ENCODE assay signal across 8 mouse cellular contexts in genomic region chr4:95483571-95483970, GRCm38 (mm10).
DNase-seq lines count a peak whose midpoint lies in the region; ATAC-seq and TF ChIP-seq lines count a peak whose summit lies in the region.

No protein-coding gene starts in this region.

- no peaks in the 10 kb centered on the region for H3K9me3 ChIP-seq in lung, postnatal 0 days (ENCODE audit: low read length)
- no peaks in the 10 kb centered on the region for H3K9me3 ChIP-seq in forebrain, embryonic 10.5 days
- H3K9me3 ChIP-seq in forebrain, embryonic 11.5 days (ENCODE audit: control insufficient read depth, low read length), result no peaks in the 10 kb centered on the region

- no peak overlapping the region for H3K4me3 ChIP-seq in lung, postnatal 0 days (ENCODE audit: low read depth, low read length)
- no peak overlapping the region for H3K4me3 ChIP-seq in forebrain, embryonic 10.5 days
- no peak overlapping the region for H3K4me3 ChIP-seq in forebrain, embryonic 11.5 days (ENCODE audit: low read depth, low read length)

- no peak overlapping the region for H3K9ac ChIP-seq in lung, postnatal 0 days (replicated peaks; ENCODE audit: low read depth)
- H3K9ac ChIP-seq in forebrain, embryonic 11.5 days (ENCODE audit: low read length), result no peak overlapping the region

- peak; percentile 96 for ATAC-seq in lung, postnatal 0 days
- no peak for ATAC-seq in forebrain, embryonic 11.5 days (replicated peaks; ENCODE audit: low FRiP score)

- no peaks in the 10 kb centered on the region for H3K36me3 ChIP-seq in lung, postnatal 0 days (ENCODE audit: insufficient read depth, low read length)
- H3K36me3 ChIP-seq in forebrain, embryonic 10.5 days (replicated peaks), result no peaks in the 10 kb centered on the region
- H3K36me3 ChIP-seq in forebrain, embryonic 11.5 days (ENCODE audit: control insufficient read depth, insufficient read depth, low read length), result no peaks in the 10 kb centered on the region

- H3K4me1 ChIP-seq in lung, postnatal 0 days (ENCODE audit: insufficient read depth, low read depth, low read length), result 0 out of 2 replicates have a peak, but pooled peaks cover 5% of the 10 kb centered on the region
- peaks cover 4% of the 10 kb centered on the region for H3K4me1 ChIP-seq in forebrain, embryonic 10.5 days
- no peaks in the 10 kb centered on the region for H3K4me1 ChIP-seq in forebrain, embryonic 11.5 days (replicated peaks; ENCODE audit: control insufficient read depth, insufficient read depth, low read length)

- DNase-seq in adipocyte (ENCODE audit: low spot score), result peak; percentile 91
- peak; percentile 82 for DNase-seq in fat pad, adult 2 months (ENCODE audit: extremely low read depth, low read depth, low spot score)
- peak; percentile 58 to 59 for DNase-seq in heart, postnatal 36 days
- peak; percentile 92 for DNase-seq in lung, postnatal 0 days (ENCODE audit: low spot score)
- DNase-seq in thymus, postnatal 0 days (ENCODE audit: low spot score), result no peak
- no peak for DNase-seq in forebrain, embryonic 10.5 days (ENCODE audit: extremely low spot score, low spot score)
- DNase-seq in left cerebral cortex, postnatal 14 days (ENCODE audit: low spot score in 2 of 2), result no peak
- no peak for DNase-seq in forebrain, embryonic 11.5 days (ENCODE audit: low spot score)

- peak; percentile 82 for TF ChIP-seq EP300 in lung, postnatal 0 days (IDR thresholded peaks at IDR 0.05)

- H3K27me3 ChIP-seq in lung, postnatal 0 days (replicated peaks; ENCODE audit: insufficient read depth, low read length), result no peaks in the 10 kb centered on the region
- H3K27me3 ChIP-seq in forebrain, embryonic 10.5 days (ENCODE audit: poor library complexity, severe bottlenecking), result no peaks in the 10 kb centered on the region
- H3K27me3 ChIP-seq in forebrain, embryonic 11.5 days (ENCODE audit: control insufficient read depth, insufficient read depth, low read length), result no peaks in the 10 kb centered on the region

- TF ChIP-seq CTCF in lung, postnatal 0 days (IDR thresholded peaks at IDR 0.05), result no peak

- H3K4me2 ChIP-seq in lung, postnatal 0 days (replicated peaks; ENCODE audit: low read depth, low read length), result no peak overlapping the region; the same call in 1 of the 2 replicates
- H3K4me2 ChIP-seq in forebrain, embryonic 11.5 days (ENCODE audit: low read depth, low read length, severe bottlenecking), result no peak overlapping the region

- WGBS in lung, postnatal 0 days, result 15% methylated on average over 6 of the region's 6 CpGs
- WGBS in forebrain, embryonic 10.5 days, result 82% methylated on average over 6 of the region's 6 CpGs
- 84% methylated on average over 6 of the region's 6 CpGs for WGBS in forebrain, embryonic 11.5 days

- peak overlapping the region; percentile 70 for H3K27ac ChIP-seq in lung, postnatal 0 days (ENCODE audit: low read length)
- H3K27ac ChIP-seq in forebrain, embryonic 10.5 days, result no peak overlapping the region
- no peak overlapping the region for H3K27ac ChIP-seq in forebrain, embryonic 11.5 days (ENCODE audit: low read depth, low read length)

- intact Hi-C loops in heart, postnatal 36 days (cut with DNase I), result loop anchor here (2.0 kb wide), 1 partner anchor 431 kb away; the partner anchor contains the start of gene Jun
- intact Hi-C loops in left cerebral cortex, postnatal 14 days (cut with DNase I), result no loop called here

Comparison
In these comparisons a context has a peak if more than half of its experiments do, and no peak if none do; other contexts are left out.
1. DNase-seq: peak in adipocyte (single experiment), fat pad, adult 2 months (single experiment), heart, postnatal 36 days (2 of 2) and lung, postnatal 0 days (single experiment); none in thymus, postnatal 0 days (single experiment), forebrain, embryonic 10.5 days (single experiment), left cerebral cortex, postnatal 14 days (0 of 2) and forebrain, embryonic 11.5 days (single experiment).